Mouse (Mus musculus): ENCODE results near the gene Olfr251.
"Not testable (repeated sequence)": the region's sequence is repeated elsewhere in the genome, so short reads cannot be mapped to it uniquely, and the experiment has no call there.

DNA sequence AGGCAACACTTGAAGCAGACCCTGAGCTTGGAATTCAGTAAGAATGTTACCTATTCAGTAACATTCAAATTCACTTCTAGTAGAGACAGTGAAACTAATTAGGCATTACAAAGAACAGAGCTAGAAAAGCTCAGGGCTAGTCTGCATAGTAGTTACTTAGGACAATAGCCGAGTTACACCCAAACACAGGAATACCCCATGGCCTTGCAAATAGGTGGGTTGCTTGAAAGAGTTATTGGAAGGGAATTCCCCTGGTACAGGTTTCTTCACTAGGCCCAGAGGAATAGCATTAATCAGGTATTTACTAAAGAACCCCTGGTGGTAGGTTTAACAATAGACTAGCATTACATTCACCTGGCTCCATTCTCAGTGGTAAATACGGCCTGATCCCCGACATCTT, 30.6 kb downstream of the Olfr251 start:
- not testable (repeated sequence) for TF ChIP-seq CTCF (conservative IDR thresholded peaks at IDR 0.05; ENCODE audit: low read length); POU5F1 (IDR thresholded peaks at IDR 0.05; ENCODE audit: borderline replicate concordance, low read length)

Measured in E14TG2a.4 (cell line).